Mouse (Mus musculus) forebrain, postnatal 0 days (tissue): Measurements from ENCODE around the gene Eng. TPM values are rescaled to one million over a fixed set of nuclear protein-coding genes. Genes with fewer than 3 reads are reported as not detected.

Experiments
- ATAC-seq: fragments of 200-750 bp; cut with Nextera tagmentation; 2 replicates; pipeline ENCODE4 v1.8.0; 2017; ENCODE audit warnings: mild to moderate bottlenecking, moderate library complexity
- DNase-seq: peaks from one replicate; pipeline ENCODE4 v3.0.0-alpha.2; 2015
- H3K27ac ChIP-seq: fragments of 300-500 bp; sonication (generic); 2 replicates; pipeline ENCODE4 v1.5.1; 2014; ENCODE audit warnings: low read depth, mild to moderate bottlenecking, antibody characterized with exemption, low read length, moderate library complexity, mixed read lengths
- H3K27me3 ChIP-seq: fragments of 300-500 bp; sonication (generic); 2 replicates; pipeline ENCODE4 v1.6.1; 2014; ENCODE audit warnings: mild to moderate bottlenecking, low read length, mixed read lengths; ENCODE audit not compliant: insufficient read depth
- H3K36me3 ChIP-seq: fragments of 300-500 bp; sonication (generic); 2 replicates; pipeline ENCODE4 v1.6.1; 2014; ENCODE audit warnings: mild to moderate bottlenecking, moderate library complexity; ENCODE audit not compliant: insufficient read depth
- H3K4me1 ChIP-seq: fragments of 300-500 bp; sonication (generic); 2 replicates; pipeline ENCODE4 v1.6.1; 2014; ENCODE audit warnings: antibody characterized with exemption; ENCODE audit not compliant: insufficient read depth
- H3K4me2 ChIP-seq: fragments of 300-500 bp; sonication (generic); 2 replicates; pipeline ENCODE4 v1.6.1; 2014; ENCODE audit warnings: low read depth, mild to moderate bottlenecking, moderate library complexity
- H3K4me3 ChIP-seq: fragments of 300-500 bp; sonication (generic); 2 replicates; pipeline ENCODE4 v1.5.1; 2014; ENCODE audit warnings: low read depth, low read length, mixed read lengths
- H3K9ac ChIP-seq: fragments of 300-500 bp; sonication (generic); 2 replicates; pipeline ENCODE4 v1.6.1; 2014; ENCODE audit warnings: mild to moderate bottlenecking
- H3K9me3 ChIP-seq: fragments of 300-500 bp; sonication (generic); 2 replicates; pipeline ENCODE4 v1.6.1; 2016; ENCODE audit warnings: low read length
- CTCF ChIP-seq: sonication (generic); IDR thresholded peaks from 2 replicates; pipeline ENCODE4 v1.5.1; 2016; ENCODE audit warnings: antibody characterized with exemption, control low read depth, low read depth
- WGBS: fragments of 180-500 bp; shearing (Covaris S2); extraction: QIAGEN DNeasy Blood & Tissue Kit; methylation state at CpG from one replicate; pipeline ENCODE4 v1.1.7; 2014; 5-methylcytosine and 5-hydroxymethylcytosine counted together
- polyA plus RNA-seq: library from polyadenylated mRNA; unstranded; fragments of >200 nt; fragmentation: Nextera tagmentation; extraction: Ambion mirVana; gene quantifications from 2 replicates; pipeline ENCODE4 v1.2.1, GENCODE M21; 2015
- total RNA-seq: library from RNA; depleted of rRNA; stranded (reverse); fragments of >200 nt; gene quantifications from 2 replicates; pipeline ENCODE4 v1.2.3, GENCODE M21; 2014

Gene Eng
- total and polyA plus RNA-seq, 2 experiments from 2014 or later = 14.7 to 22.1 TPM

GRCm38 (mm10) chr2:32602600-32603054 is 43.8 kb upstream of the Eng start:
- H3K4me1 ChIP-seq = peaks cover 4% of the 10 kb centered on the region; the same call in 1 of the 2 replicates
- under 1% methylated on average over 11 of the region's 11 CpGs for WGBS
- H3K36me3 ChIP-seq = 0 out of 2 replicates have a peak, but pooled peaks cover 4% of the 10 kb centered on the region
- H3K27me3 ChIP-seq = no peaks in the 10 kb centered on the region
- DNase-seq (peak; percentile 87), ATAC-seq (peak; percentile 56)
- H3K9me3 ChIP-seq = no peaks in the 10 kb centered on the region
- H3K27ac ChIP-seq = no peak overlapping the region
- H3K4me3 ChIP-seq = peak overlapping the region; percentile 19; the same call in 1 of the 2 replicates
- peak; percentile 93 for TF ChIP-seq CTCF
- H3K9ac ChIP-seq = no peak overlapping the region
- H3K4me2 ChIP-seq = peak overlapping the region; percentile 38

- Histone ChIP-seq H3K4me2 (no peak overlapping the region), H3K4me1 (peaks cover 15% of the 10 kb centered on the region), H3K9ac (no peak overlapping the region), H3K27ac (no peak overlapping the region), H3K27me3 (no peaks in the 10 kb centered on the region), H3K9me3 (no peaks in the 10 kb centered on the region), H3K36me3 (no peaks in the 10 kb centered on the region), H3K4me3 (no peak overlapping the region)
- WGBS = 46% methylated on average over 10 of the region's 10 CpGs
- no peak for ATAC-seq
- no peak for TF ChIP-seq CTCF
- DNase-seq = no peak
Observed at GRCm38 (mm10) chr2:32604631-32605030, 41.8 kb upstream of the Eng start.

GRCm38 (mm10) chr2:32606161-32607142 is 39.9 kb upstream of the Eng start:
- WGBS = 18% methylated on average over 45 of the region's 55 CpGs
- peaks cover 15% of the 10 kb centered on the region for H3K4me1 ChIP-seq
- H3K9ac ChIP-seq = peak overlapping the region; percentile 76
- peak overlapping the region; percentile 88 for H3K4me2 ChIP-seq
- peak overlapping the region; percentile 69 for H3K4me3 ChIP-seq
- peak; percentile 83 for DNase-seq
- H3K27me3 ChIP-seq = no peaks in the 10 kb centered on the region
- ATAC-seq = peak; percentile 87
- no peaks in the 10 kb centered on the region for H3K36me3 ChIP-seq
- peak; percentile 68 for TF ChIP-seq CTCF
- H3K27ac ChIP-seq = no peak overlapping the region
- H3K9me3 ChIP-seq = no peaks in the 10 kb centered on the region

- peak; percentile 38 for ATAC-seq
- H3K4me3 ChIP-seq = peak overlapping the region; percentile 69
- peak; percentile 44 for DNase-seq
- H3K9ac ChIP-seq = peak overlapping the region; percentile 76
- H3K27me3 ChIP-seq = no peaks in the 10 kb centered on the region
- peaks cover 15% of the 10 kb centered on the region for H3K4me1 ChIP-seq
- WGBS = 13% methylated on average over 34 of the region's 34 CpGs
- no peaks in the 10 kb centered on the region for H3K9me3 ChIP-seq
- no peak for TF ChIP-seq CTCF
- no peak overlapping the region for H3K27ac ChIP-seq
- no peaks in the 10 kb centered on the region for H3K36me3 ChIP-seq
- peak overlapping the region; percentile 88 for H3K4me2 ChIP-seq
Observed at GRCm38 (mm10) chr2:32607262-32607947, 39.0 kb upstream of the Eng start.

- DNase-seq = no peak
Observed at GRCm38 (mm10) chr2:32608141-32608777, 38.1 kb upstream of the Eng start.

GRCm38 (mm10) chr2:32608778-32609435 is 37.5 kb upstream of the Eng start:
- WGBS = 56% methylated on average over 18 of the region's 18 CpGs
- Histone ChIP-seq H3K27me3 (no peaks in the 10 kb centered on the region), H3K36me3 (no peaks in the 10 kb centered on the region), H3K9me3 (no peaks in the 10 kb centered on the region), H3K4me2 (peak overlapping the region; percentile 88), H3K4me3 (peak overlapping the region; percentile 69), H3K9ac (no peak overlapping the region), H3K4me1 (peaks cover 12% of the 10 kb centered on the region), H3K27ac (no peak overlapping the region)
- TF ChIP-seq CTCF = no peak
- ATAC-seq (no peak), DNase-seq (no peak)

More at GRCm38 (mm10) chr2:32608141-32608777, 38.1 kb upstream of the Eng start:
- H3K4me3 ChIP-seq = peak overlapping the region; percentile 69
- WGBS = 13% methylated on average over 25 of the region's 25 CpGs
- no peak overlapping the region for H3K27ac ChIP-seq
- no peaks in the 10 kb centered on the region for H3K9me3 ChIP-seq
- no peaks in the 10 kb centered on the region for H3K27me3 ChIP-seq
- peak overlapping the region; percentile 88 for H3K4me2 ChIP-seq
- H3K4me1 ChIP-seq = peaks cover 12% of the 10 kb centered on the region
- TF ChIP-seq CTCF = no peak
- 0 out of 2 replicates have a peak, but pooled peaks have one; percentile 19 for ATAC-seq
- no peak overlapping the region for H3K9ac ChIP-seq
- no peaks in the 10 kb centered on the region for H3K36me3 ChIP-seq
